Mouse (Mus musculus): ENCODE results near the gene Lyzl4. TPM values are rescaled to one million over a fixed set of nuclear protein-coding genes. Genes with fewer than 3 reads are reported as not detected.

The Lyzl4 gene
- polyA plus RNA-seq, 1 experiment: 11.8 TPM

GRCm38 (mm10) chr9:121613192-121613591, 28.7 kb downstream of the Lyzl4 start:
- no peak for TF ChIP-seq CTCF (IDR thresholded peaks at IDR 0.05; ENCODE audit: low read depth, low read length)
- TF ChIP-seq POLR2A (IDR thresholded peaks at IDR 0.05; ENCODE audit: borderline replicate concordance, low read depth, low read length): no peak
- no peak overlapping the region for H3K4me3 ChIP-seq (ENCODE audit: insufficient read depth, low read length)
- peaks cover 13% of the 10 kb centered on the region for H3K4me1 ChIP-seq (ENCODE audit: control insufficient read depth, insufficient read depth, low read length)
- no peak overlapping the region for H3K27ac ChIP-seq (ENCODE audit: insufficient read depth, low read depth, low read length)

- H3K4me3 ChIP-seq (ENCODE audit: insufficient read depth, low read length): no peak overlapping the region
- H3K27ac ChIP-seq (ENCODE audit: insufficient read depth, low read depth, low read length): no peak overlapping the region
- TF ChIP-seq CTCF (IDR thresholded peaks at IDR 0.05; ENCODE audit: low read depth, low read length) (no peak), POLR2A (IDR thresholded peaks at IDR 0.05; ENCODE audit: borderline replicate concordance, low read depth, low read length) (no peak)
- peaks cover 6% of the 10 kb centered on the region for H3K4me1 ChIP-seq (ENCODE audit: control insufficient read depth, insufficient read depth, low read length)
These were observed 32.5 kb downstream of the Lyzl4 start for GRCm38 (mm10) chr9:121609381-121609780.

- Histone ChIP-seq H3K4me1 (ENCODE audit: control insufficient read depth, insufficient read depth, low read length) (peaks cover 15% of the 10 kb centered on the region), H3K27ac (ENCODE audit: insufficient read depth, low read depth, low read length) (no peak overlapping the region), H3K4me3 (ENCODE audit: insufficient read depth, low read length) (no peak overlapping the region)
- TF ChIP-seq CTCF (IDR thresholded peaks at IDR 0.05; ENCODE audit: low read depth, low read length) (no peak), POLR2A (IDR thresholded peaks at IDR 0.05; ENCODE audit: borderline replicate concordance, low read depth, low read length) (no peak)
These were observed 35.3 kb downstream of the Lyzl4 start for GRCm38 (mm10) chr9:121606498-121607096.

- TF ChIP-seq CTCF (IDR thresholded peaks at IDR 0.05; ENCODE audit: low read depth, low read length) (peak; percentile 69), POLR2A (IDR thresholded peaks at IDR 0.05; ENCODE audit: borderline replicate concordance, low read depth, low read length) (no peak)
- H3K4me3 ChIP-seq (ENCODE audit: insufficient read depth, low read length): no peak overlapping the region
- H3K27ac ChIP-seq (ENCODE audit: insufficient read depth, low read depth, low read length): no peak overlapping the region
- H3K4me1 ChIP-seq (ENCODE audit: control insufficient read depth, insufficient read depth, low read length): peaks cover 25% of the 10 kb centered on the region
These were observed 36.2 kb downstream of the Lyzl4 start for GRCm38 (mm10) chr9:121605414-121606278.

- no peak overlapping the region for H3K27ac ChIP-seq (ENCODE audit: insufficient read depth, low read depth, low read length)
- no peak for TF ChIP-seq CTCF (IDR thresholded peaks at IDR 0.05; ENCODE audit: low read depth, low read length)
- TF ChIP-seq POLR2A (IDR thresholded peaks at IDR 0.05; ENCODE audit: borderline replicate concordance, low read depth, low read length): no peak
- H3K4me3 ChIP-seq (ENCODE audit: insufficient read depth, low read length): no peak overlapping the region
- H3K4me1 ChIP-seq (ENCODE audit: control insufficient read depth, insufficient read depth, low read length): peaks cover 48% of the 10 kb centered on the region
These were observed 39.5 kb downstream of the Lyzl4 start for GRCm38 (mm10) chr9:121602381-121602780.

GRCm38 (mm10) chr9:121600861-121601427, 41.0 kb downstream of the Lyzl4 start:
- Histone ChIP-seq H3K4me3 (ENCODE audit: insufficient read depth, low read length) (no peak overlapping the region), H3K4me1 (ENCODE audit: control insufficient read depth, insufficient read depth, low read length) (peaks cover 62% of the 10 kb centered on the region), H3K27ac (ENCODE audit: insufficient read depth, low read depth, low read length) (peak overlapping the region; percentile 20)
- TF ChIP-seq POLR2A (IDR thresholded peaks at IDR 0.05; ENCODE audit: borderline replicate concordance, low read depth, low read length) (no peak), CTCF (IDR thresholded peaks at IDR 0.05; ENCODE audit: low read depth, low read length) (no peak)

- peaks cover 64% of the 10 kb centered on the region for H3K4me1 ChIP-seq (ENCODE audit: control insufficient read depth, insufficient read depth, low read length)
- TF ChIP-seq POLR2A (IDR thresholded peaks at IDR 0.05; ENCODE audit: borderline replicate concordance, low read depth, low read length) (no peak), CTCF (IDR thresholded peaks at IDR 0.05; ENCODE audit: low read depth, low read length) (no peak)
- H3K27ac ChIP-seq (ENCODE audit: insufficient read depth, low read depth, low read length): peak overlapping the region; percentile 20
- H3K4me3 ChIP-seq (ENCODE audit: insufficient read depth, low read length): no peak overlapping the region
These were observed 41.6 kb downstream of the Lyzl4 start for GRCm38 (mm10) chr9:121600201-121600860.

- Histone ChIP-seq H3K4me1 (ENCODE audit: control insufficient read depth, insufficient read depth, low read length) (peaks cover 71% of the 10 kb centered on the region), H3K27ac (ENCODE audit: insufficient read depth, low read depth, low read length) (peak overlapping the region; percentile 95), H3K4me3 (ENCODE audit: insufficient read depth, low read length) (no peak overlapping the region)
- no peak for TF ChIP-seq POLR2A (IDR thresholded peaks at IDR 0.05; ENCODE audit: borderline replicate concordance, low read depth, low read length)
- TF ChIP-seq CTCF (IDR thresholded peaks at IDR 0.05; ENCODE audit: low read depth, low read length): no peak
These were observed 42.3 kb downstream of the Lyzl4 start for GRCm38 (mm10) chr9:121599551-121599950.

GRCm38 (mm10) chr9:121598106-121598505, 43.8 kb downstream of the Lyzl4 start:
- no peak for TF ChIP-seq POLR2A (IDR thresholded peaks at IDR 0.05; ENCODE audit: borderline replicate concordance, low read depth, low read length)
- TF ChIP-seq CTCF (IDR thresholded peaks at IDR 0.05; ENCODE audit: low read depth, low read length): no peak
- H3K27ac ChIP-seq (ENCODE audit: insufficient read depth, low read depth, low read length): peak overlapping the region; percentile 95
- peak overlapping the region; percentile 11 for H3K4me3 ChIP-seq (ENCODE audit: insufficient read depth, low read length)
- H3K4me1 ChIP-seq (ENCODE audit: control insufficient read depth, insufficient read depth, low read length): peaks cover 83% of the 10 kb centered on the region
